Mouse (Mus musculus) urinary bladder, adult 18-20 months (tissue): ENCODE data around the gene Sarnp.
A peak's percentile ranks its signal among the peaks of the same experiment; 100 is the strongest.

Experiments
- DNase-seq, 2 experiments: peaks; one replicate each; pipeline ENCODE4 v3.0.0; 2022; ENCODE audit warnings: low spot score in 2 of 2, mixed read lengths in 2 of 2

Sarnp gene

DNA sequence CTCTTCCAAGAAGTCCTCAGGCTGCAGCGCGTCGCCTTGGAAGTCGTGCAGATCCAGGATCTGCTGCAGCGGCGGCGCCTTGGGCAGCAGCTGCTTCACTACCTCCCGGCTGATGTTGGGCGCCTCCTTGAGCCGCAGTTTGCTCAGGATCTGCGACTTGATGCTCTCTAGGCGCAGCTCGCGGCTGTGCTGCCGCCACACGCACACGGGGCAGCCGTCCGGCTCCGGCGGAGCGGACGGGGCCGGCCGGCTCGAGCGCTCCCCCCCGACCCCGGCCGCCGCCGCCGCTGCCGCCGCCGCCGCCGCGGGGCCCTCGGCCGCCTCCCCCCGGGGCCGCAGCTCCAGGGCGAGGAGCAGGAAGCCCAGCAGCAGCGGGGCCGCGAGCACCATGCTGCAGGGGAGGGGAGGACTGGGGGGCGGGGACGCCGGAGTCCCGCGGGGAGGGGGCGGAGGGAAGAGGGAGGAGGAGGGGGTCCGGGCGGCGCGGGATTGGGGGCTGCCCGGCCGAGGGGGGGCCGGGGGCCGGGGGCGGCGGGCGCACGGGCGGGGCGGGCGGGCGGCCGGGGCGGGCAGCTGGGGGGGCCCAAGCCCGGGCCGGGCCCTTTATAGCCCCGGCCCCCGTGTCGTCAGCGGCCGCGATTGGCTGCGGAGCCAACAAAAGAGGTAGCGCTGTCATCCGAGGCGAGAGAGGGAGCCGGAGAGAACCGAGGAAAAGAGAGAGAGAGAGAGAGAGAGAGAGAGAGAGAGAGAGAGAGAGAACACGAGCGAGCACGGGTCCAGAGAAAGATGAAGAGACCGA lies 74.4 kb downstream of the Sarnp start, which contains the start of gene Gdf11:
Gene Gdf11 (minus strand): TSS at position 423 of the 799 bp plus-strand sequence.
- peak in 1 of 2 experiments; percentile 42 for DNase-seq

DNA sequence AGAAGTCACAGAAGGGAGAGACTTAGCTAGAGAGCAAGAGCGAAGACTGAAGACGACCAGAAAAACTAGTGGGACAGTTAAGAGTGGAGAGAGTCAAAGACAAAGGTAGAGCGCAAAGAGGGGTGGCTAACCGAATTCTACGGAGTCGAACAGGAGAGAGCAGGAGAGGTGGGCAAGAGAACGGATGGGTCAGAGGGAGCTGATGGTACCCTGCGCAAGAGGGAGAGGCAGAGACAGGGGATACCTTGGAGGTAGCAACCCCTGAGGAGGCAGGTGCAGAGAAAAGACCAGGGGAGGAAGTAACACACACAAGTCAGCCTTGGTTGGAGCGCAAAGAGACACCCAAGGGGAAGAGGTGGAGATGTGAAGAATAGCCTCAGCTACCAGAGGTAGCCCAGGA lies 75.1 kb downstream of the Sarnp start:
- DNase-seq: no peak

DNA sequence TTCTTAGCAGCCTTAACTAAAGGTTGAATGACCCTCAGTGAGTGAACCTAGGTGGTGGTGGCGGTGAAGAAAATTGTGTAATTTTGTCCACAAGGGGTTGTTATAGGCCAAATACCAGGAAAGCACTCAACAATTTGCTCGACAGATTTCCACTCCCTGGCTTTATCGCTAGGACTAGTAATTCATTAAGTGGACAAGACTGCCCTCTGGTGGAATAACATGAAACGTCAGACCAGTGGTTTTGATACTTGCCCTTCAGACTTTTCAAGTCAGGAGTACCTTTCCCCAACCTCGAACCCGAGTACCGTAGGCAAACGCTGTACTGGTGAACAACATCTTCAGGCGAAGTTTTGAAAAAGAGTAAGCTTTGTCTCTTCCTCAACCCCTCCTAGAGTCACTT lies 78.3 kb downstream of the Sarnp start:
- peak in 1 of 2 experiments; percentile 48 for DNase-seq

DNA sequence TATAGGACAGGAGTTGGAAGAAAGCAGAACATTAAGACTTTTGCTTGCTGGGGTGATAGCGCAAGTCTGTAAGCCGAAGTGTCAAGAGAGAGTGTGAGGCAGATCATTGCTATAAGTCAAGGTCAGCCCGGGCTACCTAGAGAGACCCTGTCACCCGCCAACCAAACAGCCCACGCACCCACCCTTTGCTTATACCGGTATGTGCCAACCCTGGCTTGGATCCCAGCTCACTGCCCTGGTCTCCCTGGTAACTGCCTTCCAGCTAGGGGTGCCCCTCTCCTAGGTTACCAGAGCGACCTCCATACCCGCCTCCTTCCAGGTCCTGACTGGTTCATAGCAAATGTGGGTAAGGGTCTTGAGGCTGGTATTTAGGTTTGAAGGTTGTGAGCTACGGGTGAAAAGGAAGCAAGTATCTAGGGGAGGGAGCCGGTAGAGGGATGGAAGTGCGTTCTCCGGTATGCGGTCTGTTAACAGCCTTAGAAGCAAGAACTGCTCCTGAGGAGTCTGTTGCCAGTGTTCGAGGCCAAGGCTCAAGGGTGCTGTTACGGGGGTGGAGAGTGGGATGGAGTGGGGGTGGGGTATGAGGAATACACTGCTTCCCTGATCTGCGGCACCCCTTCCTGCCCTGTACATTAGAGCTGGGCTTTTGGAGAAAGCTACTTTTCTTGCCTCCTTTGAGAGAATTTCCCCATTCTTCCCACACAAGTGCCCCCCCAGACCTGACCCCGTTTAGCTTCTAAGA lies 79.0 kb downstream of the Sarnp start:
- DNase-seq: no peak

DNA sequence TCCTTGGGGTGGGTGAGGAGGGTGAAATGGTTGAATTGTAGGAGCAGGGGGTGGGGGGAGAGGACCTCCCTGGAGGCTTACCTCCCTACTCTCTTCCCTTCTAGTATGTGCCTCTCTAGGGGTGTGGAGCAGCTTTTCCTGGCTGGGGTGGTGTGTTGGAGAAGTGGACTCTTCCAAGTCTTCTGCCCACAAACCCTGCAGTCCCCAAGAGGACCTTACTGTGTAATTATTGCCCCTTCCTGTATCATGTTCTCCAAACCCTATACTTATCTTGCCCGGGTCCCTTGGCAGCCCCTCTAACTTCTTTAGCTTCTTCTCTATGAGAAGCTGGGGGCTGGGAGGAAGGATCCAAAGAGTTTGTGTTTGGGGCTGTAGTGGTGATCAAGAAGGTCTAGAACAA lies 79.7 kb downstream of the Sarnp start:
- DNase-seq: no peak

DNA sequence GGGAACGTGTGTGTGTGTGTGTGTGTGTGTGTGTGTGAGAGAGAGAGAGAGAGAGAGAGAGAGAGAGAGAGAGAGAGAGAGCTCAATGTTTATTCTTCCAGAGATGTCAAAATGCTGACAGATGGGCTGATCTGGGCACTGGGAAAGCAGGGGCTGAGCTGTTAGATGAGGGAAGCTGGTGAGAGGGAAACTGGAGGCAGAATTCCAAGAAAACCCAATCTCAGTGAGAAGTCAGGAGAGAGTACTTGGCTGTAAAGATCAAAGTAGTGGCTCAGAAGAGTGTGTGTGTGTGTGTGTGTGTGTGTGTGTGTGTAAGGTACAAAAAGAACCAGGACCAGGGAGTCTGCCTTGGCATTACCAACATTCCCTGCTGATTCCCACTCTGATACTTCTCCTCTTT lies 80.4 kb downstream of the Sarnp start:
- DNase-seq: no peak

DNA sequence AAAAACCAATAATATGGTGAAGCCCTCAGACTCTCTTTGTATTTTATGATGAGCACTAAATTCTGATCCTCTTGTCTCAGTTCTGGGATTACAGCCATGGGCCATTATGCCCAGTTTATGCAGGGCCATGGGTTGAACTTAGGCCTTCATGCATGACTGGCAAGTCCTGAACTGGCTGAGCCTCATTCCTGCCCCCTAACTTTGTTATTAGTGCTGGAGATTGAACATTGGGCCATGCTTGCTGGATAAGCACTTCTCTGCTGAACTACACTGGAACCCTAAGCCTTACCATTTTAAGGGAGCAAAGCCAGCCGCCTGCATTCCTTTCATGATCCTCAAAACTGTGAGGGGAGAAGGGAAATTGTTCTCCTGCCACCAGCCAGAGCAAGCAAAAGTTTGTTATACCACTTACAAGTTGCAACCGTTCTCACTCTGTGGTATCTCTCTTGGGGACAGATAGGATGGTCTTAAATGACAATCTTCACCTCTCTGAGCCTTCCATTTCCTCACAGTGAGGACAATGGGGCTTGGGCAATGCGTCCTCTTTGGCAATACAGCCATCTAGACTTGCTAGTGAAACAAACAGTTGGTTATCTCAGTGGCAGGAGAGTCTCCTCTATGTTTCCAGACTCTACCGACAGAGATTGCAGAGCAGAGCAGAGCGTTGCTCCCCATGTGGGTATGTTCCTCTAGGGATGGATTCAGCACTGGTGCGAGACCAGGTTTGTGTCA lies 82.8 kb downstream of the Sarnp start:
- no peak for DNase-seq

DNA sequence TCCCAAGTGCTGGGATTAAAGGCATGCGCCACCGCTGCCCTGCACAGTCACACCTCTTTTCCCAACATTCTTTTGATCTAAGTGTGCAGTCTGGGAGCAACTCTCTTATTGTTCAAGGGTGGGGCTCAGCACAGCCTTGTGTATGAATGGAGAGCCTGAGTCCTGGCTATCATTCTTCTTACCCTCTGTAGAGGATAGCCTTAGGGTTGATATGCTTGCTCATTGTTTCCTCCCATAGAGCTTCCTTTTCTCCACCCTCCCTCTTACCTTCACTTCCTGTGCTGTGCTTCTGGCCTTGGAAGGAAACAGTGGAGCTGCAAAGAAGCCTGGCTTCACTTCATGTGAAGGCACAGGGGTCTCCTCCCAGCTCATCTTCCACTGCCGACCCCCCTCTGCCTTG lies 83.6 kb downstream of the Sarnp start, which contains the start of gene Cd63:
Gene Cd63 (plus strand): TSS at position 292 of the 400 bp plus-strand sequence.
- DNase-seq: no peak

DNA sequence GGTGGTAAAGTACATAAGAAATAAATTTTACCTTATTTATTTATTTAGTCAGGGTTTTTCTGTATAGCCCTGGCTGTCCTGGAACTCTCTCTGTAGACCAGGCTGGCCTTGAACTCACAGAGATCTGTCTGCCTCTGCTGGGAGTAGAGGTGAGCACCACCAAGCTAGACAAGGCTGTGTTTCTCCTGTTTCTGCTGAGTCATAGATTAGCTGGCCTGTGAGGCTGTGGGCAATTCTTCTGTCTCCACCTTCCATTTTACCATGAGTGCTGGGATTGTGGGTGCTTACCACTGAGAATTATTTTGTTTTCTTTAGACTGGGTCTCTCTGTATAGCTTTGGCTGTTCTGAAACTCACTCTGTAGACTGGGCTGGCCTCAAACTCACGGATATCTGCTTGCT lies 84.3 kb downstream of the Sarnp start:
- DNase-seq: no peak

DNA sequence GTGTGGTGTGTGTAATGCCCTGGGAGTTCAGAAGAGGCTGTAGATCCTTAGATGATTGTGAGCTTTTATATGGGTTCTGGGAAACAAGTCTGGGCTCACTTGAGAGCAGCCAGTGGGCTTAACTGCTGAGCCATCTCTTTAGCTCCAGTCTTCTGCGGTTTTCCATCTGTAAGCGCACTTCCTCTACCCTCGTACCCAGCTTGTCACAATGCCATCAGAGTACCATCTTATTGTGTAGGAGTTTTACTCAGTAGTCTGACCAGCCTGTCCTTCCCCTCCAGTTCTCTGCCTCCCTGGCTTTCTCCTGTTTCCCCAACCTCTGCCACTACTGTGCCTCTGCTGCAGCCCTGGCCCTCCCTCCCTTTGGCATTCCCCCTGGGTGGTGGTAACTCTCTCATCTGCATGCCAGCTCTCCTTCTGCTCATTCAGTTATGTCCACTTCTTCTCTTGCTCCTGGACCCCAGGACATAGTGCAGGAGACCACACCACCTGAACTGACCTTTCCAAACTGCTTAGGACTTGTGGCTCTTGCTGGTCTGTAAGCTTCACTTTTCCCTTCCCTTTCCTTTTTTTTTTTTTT lies 85.4 kb downstream of the Sarnp start:
- no peak for DNase-seq

DNA sequence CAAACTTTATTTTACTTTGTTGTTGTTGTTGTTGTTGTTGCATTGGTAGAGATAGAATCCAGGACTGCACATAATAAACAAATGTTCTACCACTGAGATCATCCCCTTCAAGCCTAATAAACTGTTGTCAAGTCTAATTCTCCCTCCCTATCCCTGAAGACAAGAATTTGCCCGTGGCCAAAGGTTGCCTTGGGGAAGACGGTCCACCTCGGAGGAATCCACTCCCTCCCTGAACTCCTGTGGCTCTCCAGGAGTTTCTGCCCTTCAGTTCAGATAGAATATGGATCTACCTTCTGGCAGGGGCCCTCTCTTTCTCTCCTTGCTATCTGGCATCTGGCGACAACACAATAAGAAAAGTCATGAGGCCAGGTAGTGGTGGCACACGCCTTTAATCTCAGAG lies 87.7 kb downstream of the Sarnp start:
- DNase-seq: no peak

DNA sequence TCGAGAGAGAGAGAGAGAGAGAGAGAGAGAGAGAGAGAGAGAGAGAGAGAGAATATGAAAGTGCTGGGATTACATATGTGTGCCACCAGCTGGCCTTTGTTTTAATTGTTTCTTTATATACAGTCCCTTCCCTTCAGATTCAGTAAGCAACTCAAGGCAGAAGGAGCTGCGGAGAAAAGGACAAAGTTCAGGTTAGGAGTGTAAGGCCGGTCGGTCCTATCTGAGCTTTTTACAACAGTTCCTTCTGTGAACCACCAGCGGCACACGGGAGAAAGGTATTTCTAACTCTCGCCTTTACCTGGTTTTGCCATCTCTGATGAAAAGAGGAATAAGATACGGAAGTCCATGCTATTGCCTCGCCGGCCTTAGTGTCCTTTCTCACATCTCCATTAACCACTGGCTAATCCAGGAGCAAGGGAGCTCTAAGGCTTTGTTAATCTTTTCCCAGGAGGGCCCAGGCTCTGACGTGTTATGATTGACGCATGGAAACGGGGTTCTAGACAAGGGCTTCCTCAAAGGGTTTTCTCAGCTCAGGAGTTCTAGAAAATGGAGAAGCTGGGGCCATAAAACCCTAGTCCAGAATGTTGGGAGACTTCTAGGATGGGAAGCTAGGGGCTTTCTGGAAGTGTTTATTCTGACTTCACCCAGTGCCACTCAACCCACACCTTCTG lies 91.8 kb downstream of the Sarnp start:
- DNase-seq: no peak

DNA sequence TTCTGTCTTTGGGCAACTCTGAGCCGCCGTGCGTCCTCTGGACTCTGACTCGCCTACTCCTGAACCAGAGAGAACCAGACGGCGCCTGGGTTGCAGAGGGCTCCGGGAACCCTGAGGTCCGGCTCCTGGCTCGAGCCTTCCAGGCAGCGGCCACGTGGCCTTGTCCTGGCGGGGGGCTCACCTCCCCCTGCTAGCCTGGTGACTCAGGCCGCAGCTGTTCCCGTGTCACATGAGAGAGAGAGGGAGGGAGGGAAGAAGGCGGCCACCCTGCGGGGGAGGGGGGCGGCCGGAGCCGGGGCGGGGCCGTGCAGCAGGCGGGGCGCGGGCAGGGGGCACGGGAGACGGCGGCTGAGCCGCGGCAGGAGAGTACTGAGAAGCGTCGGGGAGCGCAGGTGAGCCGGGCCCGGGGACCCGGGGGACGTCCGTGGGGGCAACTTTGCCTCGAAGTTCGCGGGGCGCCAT lies 92.5 kb downstream of the Sarnp start:
- peak; percentile 77 to 87 for DNase-seq

DNA sequence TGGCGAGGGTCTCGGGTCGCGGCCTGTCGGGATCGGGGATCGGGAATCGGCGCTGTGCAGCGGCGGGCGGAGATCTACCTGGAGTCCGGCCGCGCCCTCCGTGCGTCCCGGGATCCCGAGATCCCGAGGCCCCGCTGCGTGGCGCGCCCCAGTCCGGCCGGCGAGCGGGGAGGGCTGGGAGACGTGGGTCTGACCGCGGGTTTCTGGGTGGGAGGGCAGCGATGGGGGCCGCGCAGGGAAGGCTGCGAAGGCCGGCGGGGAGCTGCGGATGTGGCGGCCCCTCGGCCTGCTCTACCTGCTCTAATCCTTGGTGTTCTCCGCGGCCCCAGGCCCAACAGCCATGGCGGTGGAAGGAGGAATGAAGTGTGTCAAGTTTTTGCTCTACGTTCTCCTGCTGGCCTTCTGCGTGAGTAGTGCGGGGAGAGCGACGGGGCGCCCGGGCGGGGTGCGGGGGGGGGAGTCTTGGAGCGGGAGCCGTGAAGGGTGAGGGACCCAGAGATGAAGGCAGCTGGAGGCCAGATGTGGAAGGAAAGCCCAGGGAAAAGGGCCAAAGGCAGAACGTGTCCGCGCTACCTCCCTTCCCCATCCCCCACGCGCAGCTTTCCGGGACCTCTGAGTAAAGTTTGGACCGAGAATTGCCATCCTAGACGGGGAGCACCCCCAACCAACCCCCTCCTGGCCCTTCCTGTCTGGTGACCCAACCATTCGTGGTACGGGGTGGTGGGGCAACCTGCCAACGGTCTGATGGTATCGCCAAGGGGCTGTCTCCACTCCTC lies 93.1 kb downstream of the Sarnp start:
- DNase-seq: peak in 1 of 2 experiments; percentile 55

DNA sequence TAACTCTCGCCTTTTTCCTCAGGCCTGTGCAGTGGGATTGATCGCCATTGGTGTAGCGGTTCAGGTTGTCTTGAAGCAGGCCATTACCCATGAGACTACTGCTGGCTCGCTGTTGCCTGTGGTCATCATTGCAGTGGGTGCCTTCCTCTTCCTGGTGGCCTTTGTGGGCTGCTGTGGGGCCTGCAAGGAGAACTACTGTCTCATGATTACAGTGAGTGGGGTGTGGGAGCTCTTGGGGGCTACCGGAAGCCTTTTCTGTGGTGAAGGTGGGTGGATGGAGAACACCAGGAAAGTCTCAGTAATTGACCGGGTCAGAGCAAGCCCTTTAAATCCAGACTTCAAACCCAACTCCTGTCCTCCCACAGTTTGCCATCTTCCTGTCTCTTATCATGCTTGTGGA lies 94.3 kb downstream of the Sarnp start:
- no peak for DNase-seq

DNA sequence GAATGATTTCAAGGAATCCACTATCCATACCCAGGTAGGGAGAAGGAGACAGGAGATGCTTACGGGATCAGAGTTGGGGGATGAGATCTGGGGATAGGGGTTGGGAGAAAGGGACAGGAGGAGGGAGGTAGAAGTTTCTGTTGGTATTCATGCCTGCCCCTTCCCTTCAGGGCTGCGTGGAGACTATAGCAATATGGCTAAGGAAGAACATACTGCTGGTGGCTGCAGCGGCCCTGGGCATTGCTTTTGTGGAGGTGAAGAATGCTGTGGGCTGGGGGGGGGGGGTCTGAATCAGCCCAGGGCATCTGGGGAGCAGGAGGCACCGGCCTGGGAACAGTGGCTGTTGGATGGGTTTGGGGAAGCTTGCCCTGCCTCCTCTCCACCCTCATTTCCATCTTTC lies 95.1 kb downstream of the Sarnp start:
- no peak for DNase-seq

DNA sequence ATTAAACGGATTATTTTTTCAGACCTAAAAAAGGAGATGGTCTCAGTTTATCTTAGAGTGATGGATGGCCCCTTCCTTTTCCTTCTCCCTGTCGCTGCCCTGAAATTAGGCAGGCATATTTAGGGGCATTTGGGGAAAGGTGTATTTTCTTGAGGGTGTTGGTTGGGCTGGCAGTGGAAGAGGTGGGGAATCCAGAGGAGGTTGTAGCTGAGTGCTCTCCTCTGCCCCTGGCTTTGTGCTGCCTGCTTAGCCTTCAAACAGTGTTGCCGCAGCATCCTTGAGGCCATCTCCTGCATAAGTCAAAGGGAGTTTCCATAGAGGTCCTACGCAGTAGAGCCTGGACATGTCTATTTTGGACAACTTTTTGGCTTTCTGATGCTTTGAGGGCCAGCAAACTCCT lies 95.7 kb downstream of the Sarnp start:
- no peak for DNase-seq

DNA sequence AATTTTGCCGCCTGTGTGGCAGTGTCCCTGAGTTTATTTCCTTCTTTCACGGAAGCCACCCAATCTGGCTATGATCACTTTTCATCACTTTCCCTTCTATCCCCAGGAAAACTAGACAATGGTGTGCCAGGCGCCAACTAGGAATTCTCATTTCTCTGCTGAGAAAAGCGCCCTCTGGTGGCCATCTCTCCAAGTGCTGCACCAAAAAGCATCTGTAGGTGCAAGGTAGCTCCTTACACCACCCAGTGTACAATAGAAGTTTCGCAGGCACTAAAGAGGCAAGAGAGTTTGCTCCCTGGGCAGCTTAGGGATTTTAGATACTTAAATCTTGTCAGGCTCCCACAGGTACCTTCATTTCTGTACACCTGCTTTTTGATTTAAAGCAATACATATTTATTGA lies 96.1 kb downstream of the Sarnp start:
- DNase-seq: peak; percentile 69 to 73

DNA sequence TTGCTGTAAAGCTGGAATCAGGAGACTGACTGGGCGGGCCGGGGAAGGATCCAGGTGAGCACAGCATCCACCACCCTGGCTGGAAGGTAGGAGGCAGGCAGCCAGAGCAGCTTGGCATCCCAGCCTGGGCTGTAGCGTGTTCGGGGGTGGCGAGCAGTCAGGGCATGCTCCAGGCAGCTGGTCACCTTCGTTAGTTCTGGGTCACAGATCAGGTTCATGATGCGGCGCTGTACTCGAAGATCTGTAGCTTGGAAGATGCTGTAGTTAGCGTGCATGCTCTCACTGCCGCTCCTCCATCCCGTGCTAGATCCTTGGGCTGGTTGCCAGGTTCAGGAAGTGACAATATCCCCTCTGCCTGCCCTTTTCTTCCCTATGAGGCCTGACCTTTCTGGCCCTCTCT lies 96.6 kb downstream of the Sarnp start:
- no peak for DNase-seq

DNA sequence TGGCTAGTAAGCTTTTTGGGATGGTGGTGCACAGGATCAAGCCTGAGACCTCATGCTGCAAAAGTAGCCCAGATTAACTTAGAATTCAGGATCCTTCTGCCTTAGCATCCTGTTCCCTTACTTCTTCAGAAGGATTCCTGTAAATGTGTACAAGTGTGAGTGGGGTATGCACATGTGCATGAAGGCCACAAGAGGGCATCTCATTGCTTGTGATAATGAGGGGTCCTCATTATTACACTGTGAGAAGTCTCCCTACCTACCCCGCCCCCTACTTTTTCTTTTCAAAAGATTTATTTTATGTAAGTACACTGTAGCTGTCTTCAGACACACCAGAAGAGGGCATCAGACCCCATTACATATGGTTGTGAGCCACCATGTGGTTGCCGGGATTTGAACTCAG lies 98.4 kb downstream of the Sarnp start:
- DNase-seq: no peak

DNA sequence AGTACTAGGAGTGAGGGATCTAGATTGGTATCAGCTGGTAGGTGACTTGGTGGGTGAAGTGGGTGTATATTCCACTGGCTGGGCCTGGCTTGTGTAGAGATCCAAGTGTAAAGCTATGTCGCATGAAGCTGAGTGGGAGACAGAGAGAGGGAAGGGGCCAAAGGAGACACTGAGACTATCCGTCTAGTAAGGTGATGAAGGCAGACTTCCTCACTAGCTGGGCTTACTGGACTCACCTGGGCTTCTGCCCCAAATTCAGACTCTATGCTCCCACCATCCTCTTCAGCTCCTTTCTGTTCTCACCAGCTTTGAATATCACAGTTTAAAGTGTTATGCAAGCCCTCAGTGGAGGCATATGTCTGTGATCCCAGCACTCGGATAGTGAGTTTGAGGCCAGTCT lies 99.5 kb downstream of the Sarnp start:
- DNase-seq: no peak
